Mouse (Mus musculus) macrophage (primary cell): ENCODE results near the gene Xpnpep3. TPM values are rescaled to one million over a fixed set of nuclear protein-coding genes. Genes with fewer than 3 reads are reported as not detected.

Experiments used
- H3K27ac ChIP-seq: fragments of 350-480 bp; formaldehyde crosslinking; 2 replicates; pipeline ENCODE4 v1.9.0; 2021
- H3K36me3 ChIP-seq: fragments of 350-480 bp; formaldehyde crosslinking; 2 replicates; pipeline ENCODE4 v1.9.0; 2021; ENCODE audit errors: inconsistent target
- H3K4me3 ChIP-seq: fragments of 350-480 bp; formaldehyde crosslinking; 2 replicates; pipeline ENCODE4 v1.9.0; 2021; ENCODE audit errors: inconsistent target
- H3K79me2 ChIP-seq: fragments of 350-480 bp; formaldehyde crosslinking; 2 replicates; pipeline ENCODE4 v1.9.0; 2021; ENCODE audit errors: inconsistent target
- WGBS: methylation state at CpG from one replicate; pipeline ENCODE4 v1.1.7; 2026; ENCODE audit warnings: inconsistent platforms; ENCODE audit not compliant: missing documents; 5-methylcytosine and 5-hydroxymethylcytosine counted together
- polyA plus RNA-seq: library from polyadenylated mRNA; stranded (reverse); fragments of 250-400 nt; gene quantifications from 3 replicates; pipeline ENCODE4 v1.2.4, GENCODE M21; 2018; ENCODE audit warnings: inconsistent platforms
- total RNA-seq, 78 experiments: library from RNA; depleted of rRNA; stranded (reverse); fragments of 250-400 nt; gene quantifications; 1 replicate in 9 of 78; 2 replicates in 24 of 78; 3 replicates in 43 of 78; 4 replicates in 2 of 78; pipeline ENCODE4 v1.2.4; 2018; ENCODE audit warnings: inconsistent platforms in 56 of 78

Xpnpep3 gene
- 10 to 100 TPM in 25 of 26 experiments, 1 to 10 TPM in 1; 9.5 to 38.9 (median 25.7) TPM for total RNA-seq (2018; cell fraction: chromatin; rRNA removed)
- total RNA-seq (2018; cell fraction: cytosol; rRNA removed): 1 to 10 TPM; 3.5 to 8.6 (median 6.5) TPM
- total RNA-seq (2018; cell fraction: nucleus; rRNA removed): 10 to 100 TPM in 18 of 26 experiments, 1 to 10 TPM in 8; 4.8 to 29.1 (median 15.9) TPM
- 5.2 to 7.3 TPM (median 5.7 TPM) in 3 replicates for polyA plus RNA-seq

- Histone ChIP-seq H3K4me3 (peak within 1 kb of the TSS; percentile 100), H3K27ac (peak within 1 kb of the TSS; percentile 93), H3K36me3 (no peaks in the 10 kb centered on the region), H3K79me2 (peaks cover 93% of the 10 kb centered on the region)
- WGBS: under 1% methylated on average over 45 of the region's 50 CpGs
Measured at GRCm38 (mm10) chr15:81399638-81400315, at the start of gene Xpnpep3, which contains the start of gene St13. Xpnpep3 (plus strand) TSS chr15:81400138. St13 (minus strand) TSS chr15:81400077.

DNA sequence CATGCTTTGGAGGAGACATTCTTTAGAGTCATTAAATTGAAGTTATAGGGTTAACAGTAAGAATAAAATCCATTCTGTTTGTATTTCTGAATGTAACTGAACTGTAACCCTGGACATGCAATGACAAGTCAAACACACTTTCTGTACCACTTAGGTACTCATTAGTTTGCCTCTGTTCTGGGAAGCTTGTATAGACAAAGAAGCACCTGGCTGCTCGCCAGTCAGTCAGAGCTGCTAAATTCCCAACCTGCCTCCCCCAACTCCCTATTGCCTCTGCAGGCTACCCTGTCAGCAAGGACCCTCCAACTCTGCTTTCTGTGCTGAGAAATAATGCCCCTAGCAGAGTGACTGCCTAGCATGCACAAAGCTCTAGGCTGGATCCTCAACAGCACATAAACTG is 49.5 kb upstream of the Xpnpep3 start:
- WGBS: 91% methylated on average over 1 of the region's 1 CpGs
- no peak overlapping the region for H3K27ac ChIP-seq
- no peaks in the 10 kb centered on the region for H3K36me3 ChIP-seq
- no peak overlapping the region for H3K4me3 ChIP-seq
- peaks cover 22% of the 10 kb centered on the region; the same call in 1 of the 2 replicates for H3K79me2 ChIP-seq

- H3K36me3 ChIP-seq: no peaks in the 10 kb centered on the region
- H3K79me2 ChIP-seq: peaks cover 33% of the 10 kb centered on the region; the same call in 1 of the 2 replicates
- 36% methylated on average over 1 of the region's 1 CpGs for WGBS
Measured at GRCm38 (mm10) chr15:81352638-81353037, 47.3 kb upstream of the Xpnpep3 start.

GRCm38 (mm10) chr15:81355146-81355761 is 44.7 kb upstream of the Xpnpep3 start:
- Histone ChIP-seq H3K4me3 (no peak overlapping the region), H3K27ac (no peak overlapping the region), H3K79me2 (peaks cover 56% of the 10 kb centered on the region), H3K36me3 (no peaks in the 10 kb centered on the region)
- WGBS: 74% methylated on average over 3 of the region's 3 CpGs

More at GRCm38 (mm10) chr15:81352638-81353037, 47.3 kb upstream of the Xpnpep3 start:
- Histone ChIP-seq H3K4me3 (no peak overlapping the region), H3K27ac (no peak overlapping the region)

DNA sequence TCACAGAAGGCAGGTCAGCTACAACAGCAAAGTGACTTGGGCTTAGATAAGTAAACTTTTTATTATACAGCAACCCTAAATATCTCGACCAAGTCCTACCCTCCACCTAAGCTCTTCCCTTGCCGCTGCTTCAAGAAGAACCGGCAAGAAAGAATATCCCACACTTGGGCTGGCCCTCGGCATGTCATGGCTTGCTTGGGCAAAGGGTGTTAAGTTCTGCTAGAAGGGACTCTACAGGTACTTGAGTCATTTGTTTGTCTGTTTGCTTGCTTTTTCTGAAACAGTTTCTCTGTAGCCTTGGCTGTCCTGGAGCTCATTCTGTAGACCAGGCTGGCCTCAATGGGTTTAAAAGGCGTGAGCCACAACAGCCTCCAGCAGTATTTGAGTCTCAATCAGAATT is 43.0 kb upstream of the Xpnpep3 start:
- Histone ChIP-seq H3K27ac (no peak overlapping the region), H3K4me3 (no peak overlapping the region), H3K36me3 (no peaks in the 10 kb centered on the region), H3K79me2 (peaks cover 39% of the 10 kb centered on the region)
- 89% methylated on average over 5 of the region's 5 CpGs for WGBS

DNA sequence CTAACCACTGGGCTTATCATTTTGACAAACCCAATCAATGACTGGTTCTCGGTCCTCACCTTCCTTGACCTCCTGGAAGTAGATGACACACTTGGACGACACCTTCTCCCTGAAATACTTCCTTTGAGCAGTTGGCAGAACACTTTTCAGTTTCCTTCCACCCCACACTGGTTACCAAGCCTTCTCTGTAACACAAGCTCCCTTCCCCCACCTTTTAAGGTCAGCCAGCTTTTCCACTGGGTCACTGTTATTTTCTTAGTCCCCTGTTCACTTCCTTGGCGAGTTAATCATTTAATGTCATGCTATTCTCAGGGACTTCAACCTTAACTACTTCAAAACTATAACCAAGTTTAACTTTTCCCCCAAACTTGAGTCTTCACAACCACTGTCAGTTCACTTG is 41.0 kb upstream of the Xpnpep3 start:
- peaks cover 37% of the 10 kb centered on the region for H3K79me2 ChIP-seq
- H3K27ac ChIP-seq: no peak overlapping the region
- no peaks in the 10 kb centered on the region; the same call in 1 of the 2 replicates for H3K36me3 ChIP-seq
- WGBS: 77% methylated on average over 3 of the region's 3 CpGs
- H3K4me3 ChIP-seq: no peak overlapping the region

DNA sequence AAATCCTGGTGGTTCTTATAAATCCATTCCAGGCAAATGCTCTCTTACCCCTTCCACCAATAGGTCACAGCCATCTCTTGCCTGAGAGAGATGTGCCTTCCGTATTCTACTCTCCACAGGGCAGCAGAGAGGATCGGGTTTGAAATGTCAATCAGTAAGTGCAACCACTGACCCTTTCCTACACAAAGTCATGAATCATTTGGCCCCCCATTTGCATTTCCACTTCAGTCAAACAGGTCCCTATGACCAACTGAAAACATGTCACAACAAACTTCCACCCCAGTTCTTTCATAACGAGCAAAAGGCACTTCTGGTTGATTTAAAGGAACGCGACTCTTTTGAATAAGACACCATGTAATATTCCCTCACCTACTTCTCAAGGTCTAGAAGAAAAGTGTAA is 40.5 kb upstream of the Xpnpep3 start:
- 61% methylated on average over 5 of the region's 5 CpGs for WGBS
- H3K79me2 ChIP-seq: peaks cover 37% of the 10 kb centered on the region
- H3K36me3 ChIP-seq: no peaks in the 10 kb centered on the region; the same call in 1 of the 2 replicates
- no peak overlapping the region for H3K27ac ChIP-seq
- H3K4me3 ChIP-seq: peak overlapping the region; percentile 90; the same call in 1 of the 2 replicates

- WGBS: under 1% methylated on average over 30 of the region's 30 CpGs
- Histone ChIP-seq H3K27ac (peak within 1 kb of the TSS; percentile 81), H3K36me3 (no peaks in the 10 kb centered on the region; the same call in 1 of the 2 replicates), H3K4me3 (peak within 1 kb of the TSS; percentile 90), H3K79me2 (peaks cover 37% of the 10 kb centered on the region)
Measured at GRCm38 (mm10) chr15:81360345-81361021, 39.5 kb upstream of the Xpnpep3 start, which contains the start of gene Slc25a17. Slc25a17 (minus strand) TSS chr15:81360812.

GRCm38 (mm10) chr15:81361022-81361404 is 38.9 kb upstream of the Xpnpep3 start:
- H3K4me3 ChIP-seq: peak overlapping the region; percentile 90
- peak overlapping the region; percentile 81 for H3K27ac ChIP-seq
- peaks cover 37% of the 10 kb centered on the region for H3K79me2 ChIP-seq
- WGBS: 31% methylated on average over 6 of the region's 6 CpGs
- H3K36me3 ChIP-seq: peaks cover 4% of the 10 kb centered on the region

DNA sequence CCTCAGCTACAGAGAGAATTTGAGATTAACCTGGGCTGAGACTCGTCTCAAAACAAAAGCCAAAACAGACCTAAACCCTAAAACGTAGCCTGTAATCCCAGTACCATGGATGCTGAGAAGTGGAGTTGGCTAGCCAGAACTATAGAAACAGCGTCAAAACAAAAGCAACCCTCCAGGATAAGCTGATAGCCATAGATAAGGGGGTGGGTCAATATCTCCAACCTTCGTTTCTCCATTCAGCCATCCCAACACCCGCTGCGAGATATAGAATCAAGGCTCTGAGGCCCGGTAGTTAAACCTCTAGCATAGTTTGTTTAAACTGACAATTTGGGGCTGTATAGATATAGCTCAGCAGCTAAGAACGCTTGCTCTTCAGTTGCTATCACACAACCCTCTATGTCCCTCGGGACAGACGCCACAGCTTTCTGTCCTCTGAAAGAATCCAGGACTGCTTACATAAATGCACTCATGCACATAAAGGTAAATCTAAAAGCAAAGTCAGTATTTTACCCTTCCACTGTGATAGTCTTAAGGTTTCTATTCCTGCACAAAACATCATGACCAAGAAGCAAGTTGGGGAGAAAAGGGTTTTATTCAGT is 38.4 kb upstream of the Xpnpep3 start:
- Histone ChIP-seq H3K79me2 (peaks cover 37% of the 10 kb centered on the region), H3K27ac (peak overlapping the region; percentile 81), H3K4me3 (no peak overlapping the region), H3K36me3 (peaks cover 9% of the 10 kb centered on the region)
- WGBS: 49% methylated on average over 10 of the region's 10 CpGs

GRCm38 (mm10) chr15:81362501-81362900 is 37.4 kb upstream of the Xpnpep3 start:
- Histone ChIP-seq H3K79me2 (peaks cover 28% of the 10 kb centered on the region), H3K36me3 (peaks cover 17% of the 10 kb centered on the region), H3K27ac (no peak overlapping the region), H3K4me3 (no peak overlapping the region)
- 89% methylated on average over 1 of the region's 1 CpGs for WGBS

DNA sequence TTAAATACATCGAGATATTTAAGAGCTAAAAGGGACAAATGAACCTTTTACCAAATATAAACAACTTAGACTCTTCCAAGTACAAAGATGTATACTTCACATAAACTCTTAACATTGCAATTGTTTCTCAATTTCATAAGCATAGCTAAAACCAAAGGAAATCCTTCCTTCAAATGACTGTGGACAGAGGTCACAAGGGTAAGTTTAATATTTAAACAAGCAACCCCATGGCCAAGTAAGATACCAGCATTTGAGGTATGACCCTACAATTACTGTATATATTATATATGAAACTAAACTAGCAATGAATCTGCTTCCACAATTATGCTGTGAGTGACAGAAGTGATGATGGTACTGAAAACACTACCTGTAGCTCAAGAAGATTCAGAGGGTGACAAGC is 35.7 kb upstream of the Xpnpep3 start:
- H3K36me3 ChIP-seq: peaks cover 31% of the 10 kb centered on the region
- H3K27ac ChIP-seq: no peak overlapping the region
- WGBS: 100% methylated on average over 1 of the region's 1 CpGs
- H3K79me2 ChIP-seq: peaks cover 10% of the 10 kb centered on the region
- no peak overlapping the region for H3K4me3 ChIP-seq

DNA sequence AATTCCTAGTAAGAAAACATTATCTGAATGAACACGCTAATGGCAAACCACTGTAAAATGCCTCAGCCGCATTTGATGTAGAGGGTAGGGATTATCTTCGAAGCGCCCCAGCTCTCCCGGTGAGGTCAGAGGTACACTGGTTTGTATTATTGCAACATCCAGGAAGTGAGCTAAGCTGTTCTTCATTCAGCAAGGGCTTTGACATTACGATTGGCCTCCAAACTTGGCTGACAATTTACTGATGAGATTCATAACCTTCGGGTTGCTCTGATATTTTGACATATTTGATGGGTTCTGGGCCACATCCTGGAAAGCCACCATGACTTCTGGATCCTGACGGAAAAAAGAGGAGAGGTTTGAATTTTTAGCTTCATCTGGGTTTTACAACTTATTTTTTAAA is 34.7 kb upstream of the Xpnpep3 start:
- H3K36me3 ChIP-seq: peaks cover 41% of the 10 kb centered on the region

DNA sequence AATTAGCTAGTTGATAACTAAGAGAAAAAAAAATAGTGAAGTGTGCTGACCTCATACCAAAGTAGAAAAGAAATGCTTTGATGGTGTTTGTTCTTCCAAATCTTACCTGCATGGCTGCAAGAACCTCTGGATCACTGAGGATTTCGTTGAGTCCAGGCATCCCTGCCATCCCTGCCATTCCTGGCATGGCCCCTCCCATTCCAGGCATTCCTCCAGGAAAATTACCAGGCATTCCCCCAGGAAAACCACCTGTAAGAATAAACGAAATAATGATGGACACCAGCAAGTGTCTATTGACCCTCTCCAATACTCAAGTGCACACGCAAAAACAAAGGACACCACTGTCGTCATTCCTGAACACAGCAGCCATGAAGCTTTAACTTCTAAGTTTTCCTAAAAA is 33.7 kb upstream of the Xpnpep3 start:
- Histone ChIP-seq H3K36me3 (peaks cover 51% of the 10 kb centered on the region), H3K4me3 (no peak overlapping the region)

More for the DNA sequence above, 34.7 kb upstream of the Xpnpep3 start:
- 50% methylated on average over 8 of the region's 8 CpGs for WGBS
- no peak overlapping the region for H3K4me3 ChIP-seq
- no peak overlapping the region for H3K27ac ChIP-seq
- H3K79me2 ChIP-seq: 0 out of 2 replicates have a peak, but pooled peaks cover under 1% of the 10 kb centered on the region

More for the DNA sequence above, 33.7 kb upstream of the Xpnpep3 start:
- WGBS: 94% methylated on average over 4 of the region's 4 CpGs
- Histone ChIP-seq H3K79me2 (no peaks in the 10 kb centered on the region), H3K27ac (no peak overlapping the region)
